Mouse (Mus musculus) C2C12 (cell line): Measurements from ENCODE around the gene Sox13. TPM values are rescaled to one million over a fixed set of nuclear protein-coding genes. Genes with fewer than 3 reads are reported as not detected.

ENCODE experiments used
- H3K27me3 ChIP-seq: one replicate; pipeline ENCODE4 v1.6.1; 2011; ENCODE audit not compliant: control insufficient read depth, insufficient read depth, insufficient read length
- H3K36me3 ChIP-seq: one replicate; pipeline ENCODE4 v1.6.1; 2011; ENCODE audit not compliant: control insufficient read depth, insufficient read depth
- H3K4me3 ChIP-seq: one replicate; pipeline ENCODE4 v1.5.1; 2011; ENCODE audit warnings: mild to moderate bottlenecking, control low read depth; ENCODE audit not compliant: poor library complexity, insufficient read depth, severe bottlenecking
- H3K79me2 ChIP-seq: one replicate; pipeline ENCODE4 v1.6.1; 2011; ENCODE audit not compliant: control insufficient read depth, insufficient read depth
- H3K79me3 ChIP-seq: one replicate; pipeline ENCODE4 v1.6.1; 2011; ENCODE audit warnings: low read depth, control low read depth
- H3ac ChIP-seq: one replicate; pipeline ENCODE3; 2011; ENCODE audit warnings: low read depth; ENCODE audit not compliant: control insufficient read depth, insufficient read length
- CEBPB ChIP-seq: IDR thresholded peaks from one replicate; pipeline ENCODE4 v1.6.1; 2011; ENCODE audit warnings: low read depth, mild to moderate bottlenecking, control low read depth, moderate library complexity
- CTCF ChIP-seq: IDR thresholded peaks from one replicate; pipeline ENCODE4 v1.5.1; 2011; ENCODE audit not compliant: control insufficient read depth, insufficient read depth, insufficient read length
- FOSL1 ChIP-seq: IDR thresholded peaks from one replicate; pipeline ENCODE4 v1.8.0; 2011; ENCODE audit warnings: mild to moderate bottlenecking, low read length; ENCODE audit not compliant: poor library complexity, insufficient read depth, severe bottlenecking
- MAX ChIP-seq: IDR thresholded peaks from one replicate; pipeline ENCODE4 v1.6.1; 2011; ENCODE audit warnings: mild to moderate bottlenecking, control low read depth
- MYOD1 ChIP-seq: IDR thresholded peaks from one replicate; pipeline ENCODE4 v1.6.1; 2011; ENCODE audit warnings: low read depth; ENCODE audit not compliant: control insufficient read depth, insufficient read length
- MYOG ChIP-seq: IDR thresholded peaks from one replicate; pipeline ENCODE4 v1.6.1; 2011; ENCODE audit not compliant: control insufficient read depth, insufficient read length; ENCODE audit errors: extremely low read depth
- USF1 ChIP-seq: IDR thresholded peaks from one replicate; pipeline ENCODE4 v1.6.1; 2011; ENCODE audit warnings: low read depth, mild to moderate bottlenecking, control low read depth, moderate library complexity
- polyA plus RNA-seq: library from polyadenylated mRNA; unstranded; fragments of >200 nt; fragmentation: generic; extraction: Trizol; gene quantifications from one replicate; pipeline ENCODE4 v1.2.1, GENCODE M21; 2012; ENCODE audit warnings: missing spikeins

Gene Sox13
- polyA plus RNA-seq, 1 experiment = 0.26 TPM

GRCm38 (mm10) chr1:133377547-133377946, 46.6 kb downstream of the Sox13 start:
- TF ChIP-seq CTCF (no peak), MYOD1 (no peak), MAX (no peak), CEBPB (no peak), MYOG (no peak), FOSL1 (no peak), USF1 (no peak)
- no peaks in the 10 kb centered on the region for H3K79me3 ChIP-seq
- H3K4me3 ChIP-seq = no peak overlapping the region
- H3K79me2 ChIP-seq = no peaks in the 10 kb centered on the region
- H3ac ChIP-seq = no peak overlapping the region
- peaks cover 52% of the 10 kb centered on the region for H3K27me3 ChIP-seq
- no peaks in the 10 kb centered on the region for H3K36me3 ChIP-seq

- TF ChIP-seq USF1 (no peak), CTCF (no peak), MAX (no peak), MYOD1 (no peak), FOSL1 (no peak), MYOG (no peak), CEBPB (no peak)
- Histone ChIP-seq H3K4me3 (no peak overlapping the region), H3K27me3 (peaks cover 69% of the 10 kb centered on the region), H3K79me3 (no peaks in the 10 kb centered on the region), H3K36me3 (no peaks in the 10 kb centered on the region), H3K79me2 (no peaks in the 10 kb centered on the region), H3ac (no peak overlapping the region)
These were observed 48.4 kb downstream of the Sox13 start for GRCm38 (mm10) chr1:133375696-133376346.

- H3K79me2 ChIP-seq = no peaks in the 10 kb centered on the region
- no peak overlapping the region for H3ac ChIP-seq
- H3K36me3 ChIP-seq = no peaks in the 10 kb centered on the region
- H3K27me3 ChIP-seq = peaks cover 87% of the 10 kb centered on the region
- H3K79me3 ChIP-seq = no peaks in the 10 kb centered on the region
- H3K4me3 ChIP-seq = no peak overlapping the region
- TF ChIP-seq USF1 (no peak), MAX (no peak), MYOD1 (no peak), MYOG (no peak), CTCF (no peak), CEBPB (no peak), FOSL1 (no peak)
These were observed 52.1 kb downstream of the Sox13 start for GRCm38 (mm10) chr1:133372113-133372512.

GRCm38 (mm10) chr1:133371431-133371830, 52.7 kb downstream of the Sox13 start:
- Histone ChIP-seq H3K27me3 (peaks cover 85% of the 10 kb centered on the region), H3K79me3 (no peaks in the 10 kb centered on the region), H3K36me3 (no peaks in the 10 kb centered on the region), H3ac (no peak overlapping the region), H3K4me3 (no peak overlapping the region), H3K79me2 (no peaks in the 10 kb centered on the region)
- TF ChIP-seq CEBPB = no peak
- TF ChIP-seq MYOG = no peak
- no peak for TF ChIP-seq MAX

- no peaks in the 10 kb centered on the region for H3K79me2 ChIP-seq
- no peaks in the 10 kb centered on the region for H3K36me3 ChIP-seq
- no peak overlapping the region for H3ac ChIP-seq
- H3K4me3 ChIP-seq = no peak overlapping the region
- no peaks in the 10 kb centered on the region for H3K79me3 ChIP-seq
- peaks cover 85% of the 10 kb centered on the region for H3K27me3 ChIP-seq
- no peak for TF ChIP-seq MYOD1
- TF ChIP-seq MAX = no peak
- no peak for TF ChIP-seq FOSL1
These were observed 53.8 kb downstream of the Sox13 start for GRCm38 (mm10) chr1:133370352-133370751.

- H3K36me3 ChIP-seq = no peaks in the 10 kb centered on the region
- H3K79me2 ChIP-seq = no peaks in the 10 kb centered on the region
- no peak for TF ChIP-seq CEBPB
- TF ChIP-seq CTCF = no peak
- TF ChIP-seq USF1 = no peak
- no peak for TF ChIP-seq MAX
- TF ChIP-seq FOSL1 = no peak
- no peak for TF ChIP-seq MYOG
- no peak for TF ChIP-seq MYOD1
- no peak overlapping the region for H3K4me3 ChIP-seq
- H3ac ChIP-seq = no peak overlapping the region
- H3K27me3 ChIP-seq = peaks cover 88% of the 10 kb centered on the region
- no peaks in the 10 kb centered on the region for H3K79me3 ChIP-seq
These were observed 55.5 kb downstream of the Sox13 start for GRCm38 (mm10) chr1:133368644-133369043.
